Mouse (Mus musculus): ENCODE results near the gene Plekhm1. TPM values are rescaled to one million over a fixed set of nuclear protein-coding genes. Genes with fewer than 3 reads are reported as not detected.

Plekhm1 gene
- polyA plus RNA-seq, 1 experiment from 2014 or later: 9.4 TPM

DNA sequence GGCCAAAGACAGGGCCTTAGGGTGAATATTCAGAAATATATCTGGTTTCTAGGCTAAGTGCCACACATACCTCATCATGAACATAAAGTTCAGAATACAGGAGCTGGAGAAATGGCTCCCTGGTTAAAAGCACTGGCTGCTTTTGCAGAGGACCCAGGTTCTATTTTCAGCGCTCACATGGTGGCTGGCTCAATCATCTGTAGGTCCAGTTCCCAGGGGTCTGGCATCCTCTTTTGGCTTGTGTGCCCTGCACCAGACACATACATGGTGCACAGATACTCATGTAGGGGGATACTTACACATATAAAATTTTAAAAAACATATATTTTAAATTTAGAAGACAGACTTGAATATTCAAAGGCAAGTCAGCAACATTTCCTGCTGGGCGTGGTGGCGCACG lies 16.3 kb downstream of the Plekhm1 start:
- Histone ChIP-seq H3K27ac (ENCODE audit: low read depth) (no peak overlapping the region), H3K4me2 (no peak overlapping the region), H3K9me3 (ENCODE audit: low read depth, low read length) (no peaks in the 10 kb centered on the region), H3K9ac (no peak overlapping the region), H3K27me3 (ENCODE audit: insufficient read depth, low read length) (no peaks in the 10 kb centered on the region), H3K4me1 (ENCODE audit: insufficient read depth) (no peaks in the 10 kb centered on the region), H3K4me3 (ENCODE audit: low read depth, low read length) (no peak overlapping the region), H3K36me3 (ENCODE audit: insufficient read depth) (peaks cover 43% of the 10 kb centered on the region)
- 99% methylated on average over 4 of the region's 4 CpGs for WGBS
- ATAC-seq (ENCODE audit: insufficient read depth) (no peak), DNase-seq (no peak)
- no peak for TF ChIP-seq CTCF (IDR thresholded peaks at IDR 0.05; ENCODE audit: low read depth)

DNA sequence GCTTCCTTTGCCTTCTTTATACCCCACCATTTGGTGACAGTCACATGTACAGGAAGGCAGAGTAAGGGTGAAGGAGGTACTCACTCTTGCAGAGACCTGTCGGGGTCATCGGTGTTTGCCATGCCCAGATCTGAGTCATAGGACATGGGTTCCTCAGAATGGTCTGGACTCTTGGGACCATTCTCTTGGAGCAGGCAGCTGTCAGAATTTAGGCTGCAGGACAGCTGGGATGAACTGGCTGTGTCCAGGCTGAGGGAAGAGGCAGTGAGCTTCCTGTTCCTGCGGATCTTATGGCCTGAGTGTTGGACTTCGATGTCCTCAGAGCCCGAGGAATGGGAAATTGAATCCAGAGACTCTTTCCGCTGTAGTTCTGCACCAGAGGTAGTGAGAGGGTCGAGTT lies 17.9 kb downstream of the Plekhm1 start:
- Histone ChIP-seq H3K36me3 (ENCODE audit: insufficient read depth) (peaks cover 43% of the 10 kb centered on the region), H3K9me3 (ENCODE audit: low read depth, low read length) (no peaks in the 10 kb centered on the region), H3K4me2 (no peak overlapping the region), H3K4me1 (ENCODE audit: insufficient read depth) (no peaks in the 10 kb centered on the region), H3K27me3 (ENCODE audit: insufficient read depth, low read length) (no peaks in the 10 kb centered on the region), H3K27ac (ENCODE audit: low read depth) (no peak overlapping the region), H3K4me3 (ENCODE audit: low read depth, low read length) (no peak overlapping the region), H3K9ac (no peak overlapping the region)
- ATAC-seq (ENCODE audit: insufficient read depth) (no peak), DNase-seq (no peak)
- WGBS: 85% methylated on average over 7 of the region's 7 CpGs
- TF ChIP-seq CTCF (IDR thresholded peaks at IDR 0.05; ENCODE audit: low read depth): no peak

DNA sequence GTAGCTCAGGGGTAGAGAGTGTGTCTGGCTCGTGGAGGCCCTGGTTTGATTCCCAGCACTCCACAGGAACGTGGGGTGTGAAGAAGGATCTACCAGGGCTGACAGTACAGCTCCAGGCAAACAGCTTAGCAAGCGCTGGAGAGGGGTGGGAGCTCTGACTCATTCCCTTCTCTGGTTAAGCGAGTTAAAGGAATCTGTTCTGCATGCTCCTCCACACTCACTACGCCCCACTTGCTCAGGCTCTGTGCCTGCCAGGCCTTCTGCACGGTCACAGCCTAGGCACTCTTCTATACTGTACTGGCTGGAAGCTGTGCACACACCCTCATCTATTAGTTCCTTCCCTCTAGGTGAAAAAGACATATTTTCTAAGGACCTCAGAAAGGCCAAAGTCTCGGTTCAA lies 18.5 kb downstream of the Plekhm1 start:
- DNase-seq (no peak), ATAC-seq (ENCODE audit: insufficient read depth) (no peak)
- no peaks in the 10 kb centered on the region for H3K4me1 ChIP-seq (ENCODE audit: insufficient read depth)
- H3K9me3 ChIP-seq (ENCODE audit: low read depth, low read length): no peaks in the 10 kb centered on the region
- H3K27me3 ChIP-seq (ENCODE audit: insufficient read depth, low read length): no peaks in the 10 kb centered on the region
- WGBS: 88% methylated on average over 7 of the region's 7 CpGs
- H3K36me3 ChIP-seq (ENCODE audit: insufficient read depth): peaks cover 45% of the 10 kb centered on the region
- TF ChIP-seq CTCF (IDR thresholded peaks at IDR 0.05; ENCODE audit: low read depth): no peak
- H3K4me2 ChIP-seq: no peak overlapping the region
- no peak overlapping the region for H3K9ac ChIP-seq
- H3K4me3 ChIP-seq (ENCODE audit: low read depth, low read length): no peak overlapping the region
- H3K27ac ChIP-seq (ENCODE audit: low read depth): no peak overlapping the region

DNA sequence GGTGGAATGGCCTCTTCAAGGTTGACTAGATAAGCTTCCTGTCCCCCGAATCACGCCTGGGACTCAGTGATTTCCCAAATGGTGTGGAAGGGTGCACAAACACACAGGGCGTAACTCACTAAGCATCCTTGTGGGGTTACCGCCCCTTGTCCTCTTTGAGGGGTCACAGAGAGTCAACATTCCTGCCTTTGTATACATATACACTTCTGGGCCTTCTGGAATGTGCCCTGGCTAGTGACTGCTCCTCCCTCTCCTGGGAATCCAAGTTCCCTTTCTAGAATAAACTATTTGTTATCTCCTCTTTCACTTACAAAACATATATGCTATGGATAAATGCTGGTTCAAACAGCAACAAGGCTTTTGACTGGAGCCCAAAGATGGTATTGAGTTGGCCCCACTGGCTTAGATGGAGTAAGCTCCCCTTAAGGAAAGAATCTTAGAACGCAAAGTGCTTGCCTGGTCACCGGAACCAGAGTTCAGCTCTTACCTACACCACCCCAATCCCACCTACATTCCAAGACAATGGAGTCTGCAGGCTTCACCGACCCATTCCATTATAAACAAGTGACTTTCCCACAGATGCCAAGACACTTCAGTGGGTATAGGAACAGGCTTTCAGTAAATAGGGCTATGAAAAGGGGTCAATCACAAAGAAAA lies 24.5 kb downstream of the Plekhm1 start:
- no peak overlapping the region for H3K9ac ChIP-seq
- peak; percentile 45 for DNase-seq
- H3K36me3 ChIP-seq (ENCODE audit: insufficient read depth): peaks cover 13% of the 10 kb centered on the region; the same call in 1 of the 2 replicates
- H3K9me3 ChIP-seq (ENCODE audit: low read depth, low read length): no peaks in the 10 kb centered on the region
- no peak overlapping the region; the same call in 1 of the 2 replicates for H3K4me2 ChIP-seq
- 36% methylated on average over 7 of the region's 7 CpGs for WGBS
- H3K27me3 ChIP-seq (ENCODE audit: insufficient read depth, low read length): no peaks in the 10 kb centered on the region
- peak overlapping the region; percentile 55; the same call in 1 of the 2 replicates for H3K27ac ChIP-seq (ENCODE audit: low read depth)
- no peak for TF ChIP-seq CTCF (IDR thresholded peaks at IDR 0.05; ENCODE audit: low read depth)
- no peak overlapping the region for H3K4me3 ChIP-seq (ENCODE audit: low read depth, low read length)
- no peaks in the 10 kb centered on the region; the same call in none of the 2 replicates for H3K4me1 ChIP-seq (ENCODE audit: insufficient read depth)
- peak; percentile 69; the same call in 1 of the 2 replicates for ATAC-seq (ENCODE audit: insufficient read depth)

DNA sequence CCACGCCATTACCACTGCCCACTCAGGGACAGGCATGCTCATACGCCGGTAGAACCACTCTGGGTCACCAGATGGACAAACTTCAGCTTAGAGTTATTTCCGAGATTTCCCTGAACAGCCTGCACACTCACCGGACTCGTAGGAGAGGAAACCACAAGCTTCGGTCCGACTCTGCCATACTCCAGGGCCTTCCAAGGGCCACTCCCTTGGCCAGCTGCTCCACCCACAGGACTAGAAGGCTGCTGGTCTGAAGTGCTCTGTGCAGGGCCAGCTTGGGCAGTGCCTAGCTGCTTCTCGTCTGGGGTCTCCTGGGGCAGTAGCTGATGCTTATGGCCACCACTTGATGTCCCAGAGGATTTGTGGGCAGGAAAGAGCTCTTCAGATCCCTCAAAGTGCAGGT lies 25.7 kb downstream of the Plekhm1 start:
- TF ChIP-seq CTCF (IDR thresholded peaks at IDR 0.05; ENCODE audit: low read depth): no peak
- Histone ChIP-seq H3K9me3 (ENCODE audit: low read depth, low read length) (no peaks in the 10 kb centered on the region), H3K36me3 (ENCODE audit: insufficient read depth) (peaks cover 10% of the 10 kb centered on the region; the same call in 1 of the 2 replicates), H3K27ac (ENCODE audit: low read depth) (peak overlapping the region; percentile 10; the same call in 1 of the 2 replicates), H3K27me3 (ENCODE audit: insufficient read depth, low read length) (no peaks in the 10 kb centered on the region), H3K4me1 (ENCODE audit: insufficient read depth) (no peaks in the 10 kb centered on the region; the same call in none of the 2 replicates), H3K4me2 (no peak overlapping the region), H3K4me3 (ENCODE audit: low read depth, low read length) (no peak overlapping the region), H3K9ac (no peak overlapping the region)
- ATAC-seq (ENCODE audit: insufficient read depth) (no peak), DNase-seq (no peak)
- WGBS: 64% methylated on average over 9 of the region's 9 CpGs

DNA sequence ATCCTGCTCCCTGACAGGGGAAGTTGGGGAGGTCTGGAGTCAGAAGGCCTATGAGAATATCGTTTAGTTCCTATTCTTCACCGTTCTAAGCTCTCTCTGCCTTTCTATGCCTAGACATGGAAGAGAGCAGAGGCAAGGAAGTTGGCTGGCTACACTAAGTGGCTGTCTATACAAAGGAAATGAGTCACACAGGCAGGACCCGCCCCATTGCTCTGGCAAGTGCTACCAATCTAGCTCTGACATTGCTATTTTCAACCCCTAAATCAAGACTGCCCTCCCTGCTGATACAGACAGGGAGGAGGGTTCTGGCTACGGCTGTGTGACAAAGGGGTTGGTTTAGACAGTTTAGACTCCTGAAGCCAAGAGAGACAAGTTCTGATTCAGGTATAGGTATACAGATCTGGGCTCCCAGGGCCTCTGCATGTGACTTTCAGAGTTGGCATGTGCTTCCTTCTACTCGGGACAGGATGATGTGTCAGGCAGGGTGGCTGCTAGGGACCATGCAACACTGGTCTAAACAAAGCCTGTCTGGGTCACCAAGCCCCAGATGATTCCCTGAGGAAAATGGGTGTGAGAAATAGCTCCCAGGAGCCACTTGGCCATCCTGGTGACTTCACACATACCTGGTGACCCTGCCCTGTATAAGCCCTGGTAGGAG lies 30.4 kb downstream of the Plekhm1 start:
- Histone ChIP-seq H3K4me3 (ENCODE audit: low read depth, low read length) (no peak overlapping the region), H3K27ac (ENCODE audit: low read depth) (peak overlapping the region; percentile 58; the same call in 1 of the 2 replicates), H3K36me3 (ENCODE audit: insufficient read depth) (peaks cover 28% of the 10 kb centered on the region; the same call in 1 of the 2 replicates), H3K4me2 (no peak overlapping the region), H3K4me1 (ENCODE audit: insufficient read depth) (no peaks in the 10 kb centered on the region; the same call in 1 of the 2 replicates), H3K27me3 (ENCODE audit: insufficient read depth, low read length) (no peaks in the 10 kb centered on the region), H3K9ac (no peak overlapping the region), H3K9me3 (ENCODE audit: low read depth, low read length) (no peaks in the 10 kb centered on the region)
- WGBS: 54% methylated on average over 5 of the region's 5 CpGs
- ATAC-seq (ENCODE audit: insufficient read depth) (peak; percentile 70), DNase-seq (peak; percentile 69)
- TF ChIP-seq CTCF (IDR thresholded peaks at IDR 0.05; ENCODE audit: low read depth): no peak

DNA sequence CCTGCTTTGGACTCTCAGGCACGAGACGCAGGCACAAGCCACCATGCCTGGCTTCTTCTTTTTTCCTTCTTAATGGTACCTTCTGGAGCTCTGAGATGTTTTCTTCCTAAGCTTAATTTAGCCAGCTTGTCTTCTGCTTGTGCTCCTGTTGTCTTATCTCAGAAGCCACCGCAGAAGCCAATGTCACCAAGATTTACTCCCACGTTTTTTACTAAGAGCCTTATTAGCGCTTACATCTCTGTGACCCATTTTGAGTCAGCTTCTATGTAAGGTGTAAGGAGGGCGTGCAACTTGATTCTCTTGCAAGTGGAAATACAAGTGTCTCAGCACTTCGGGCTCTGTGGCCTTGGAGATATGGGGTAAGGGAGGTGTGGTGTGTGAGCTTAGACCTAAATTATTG lies 31.0 kb downstream of the Plekhm1 start:
- TF ChIP-seq CTCF (IDR thresholded peaks at IDR 0.05; ENCODE audit: low read depth): no peak
- DNase-seq (no peak), ATAC-seq (ENCODE audit: insufficient read depth) (no peak)
- H3K4me1 ChIP-seq (ENCODE audit: insufficient read depth): no peaks in the 10 kb centered on the region; the same call in 1 of the 2 replicates
- H3K27me3 ChIP-seq (ENCODE audit: insufficient read depth, low read length): no peaks in the 10 kb centered on the region
- H3K27ac ChIP-seq (ENCODE audit: low read depth): peak overlapping the region; percentile 58; the same call in 1 of the 2 replicates
- no peak overlapping the region for H3K9ac ChIP-seq
- no peaks in the 10 kb centered on the region for H3K9me3 ChIP-seq (ENCODE audit: low read depth, low read length)
- H3K4me2 ChIP-seq: no peak overlapping the region
- peaks cover 34% of the 10 kb centered on the region; the same call in 1 of the 2 replicates for H3K36me3 ChIP-seq (ENCODE audit: insufficient read depth)
- 88% methylated on average over 7 of the region's 7 CpGs for WGBS
- H3K4me3 ChIP-seq (ENCODE audit: low read depth, low read length): no peak overlapping the region
